Mouse (Mus musculus) heart, postnatal 14 days (tissue): ENCODE results near the gene Gm9837. TPM values are rescaled to one million over a fixed set of nuclear protein-coding genes. Genes with fewer than 3 reads are reported as not detected.

ENCODE experiments used
- DNase-seq, 2 experiments: peaks; one replicate each; pipeline ENCODE4 v3.0.0; 2021 to 2022
- intact Hi-C: fragments of 180-260 bp; cut with DNase I; formaldehyde crosslinking; loops from one replicate; pipeline ENCODE4 v1.15.1; 2025
- long read RNA-seq, 2 experiments: library from polyadenylated mRNA; stranded (forward); transcript quantifications; one replicate each; pipeline ENCODE4 v2.0.0; 2021
- total RNA-seq, 2 experiments: library from RNA; stranded (reverse); gene quantifications; 2 replicates each; pipeline ENCODE4 v1.2.3; 2021

Gene Gm9837
- not detected for total RNA-seq
- long read RNA-seq, experiment 1, result 0 reads
- long read RNA-seq, experiment 2, result 0 reads

DNA sequence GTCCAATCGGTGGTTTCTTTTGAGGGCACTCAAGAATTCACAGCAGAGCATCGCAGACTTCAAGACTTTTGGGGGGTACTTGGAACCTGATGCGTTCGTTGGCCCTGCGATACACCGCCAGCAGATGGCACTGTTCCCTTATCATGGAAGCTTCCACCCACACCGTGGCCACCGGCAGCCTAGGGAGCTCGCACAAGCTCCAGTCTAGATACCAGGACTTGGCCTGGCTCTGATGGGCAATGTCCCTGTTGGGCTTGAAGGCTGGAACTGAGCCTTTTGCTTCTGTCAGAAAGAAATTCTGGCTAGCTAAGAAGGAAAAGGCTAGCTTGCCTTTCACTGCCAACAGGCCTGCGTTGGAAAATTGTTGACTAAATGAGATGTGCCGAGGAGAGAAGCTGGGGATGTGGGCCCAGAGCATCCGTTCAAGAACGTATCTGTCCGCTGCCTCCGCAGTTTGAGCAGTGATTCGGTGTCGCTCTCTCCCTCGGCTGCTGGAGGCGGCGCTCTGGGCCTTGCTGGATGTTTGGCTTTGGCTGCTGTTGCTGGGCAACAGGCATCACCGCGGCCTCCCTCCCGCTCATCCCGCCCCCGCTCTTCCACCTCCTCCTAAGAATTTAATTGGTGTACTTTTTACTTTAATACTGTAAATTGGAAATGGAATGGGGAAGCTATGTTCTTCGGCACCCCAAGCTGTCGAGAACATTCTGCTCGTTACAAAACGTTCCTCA, at the start of gene Gm9837:
Gene Gm9837, minus strand, starts transcription at position 512 of the 728 bp plus-strand sequence.
- intact Hi-C loops, result loop anchor here (2.0 to 5.0 kb wide), 4 partner anchors 39 to 267 kb away; no protein-coding TSS in a partner anchor
- peak; percentile 91 to 95 for DNase-seq

DNA sequence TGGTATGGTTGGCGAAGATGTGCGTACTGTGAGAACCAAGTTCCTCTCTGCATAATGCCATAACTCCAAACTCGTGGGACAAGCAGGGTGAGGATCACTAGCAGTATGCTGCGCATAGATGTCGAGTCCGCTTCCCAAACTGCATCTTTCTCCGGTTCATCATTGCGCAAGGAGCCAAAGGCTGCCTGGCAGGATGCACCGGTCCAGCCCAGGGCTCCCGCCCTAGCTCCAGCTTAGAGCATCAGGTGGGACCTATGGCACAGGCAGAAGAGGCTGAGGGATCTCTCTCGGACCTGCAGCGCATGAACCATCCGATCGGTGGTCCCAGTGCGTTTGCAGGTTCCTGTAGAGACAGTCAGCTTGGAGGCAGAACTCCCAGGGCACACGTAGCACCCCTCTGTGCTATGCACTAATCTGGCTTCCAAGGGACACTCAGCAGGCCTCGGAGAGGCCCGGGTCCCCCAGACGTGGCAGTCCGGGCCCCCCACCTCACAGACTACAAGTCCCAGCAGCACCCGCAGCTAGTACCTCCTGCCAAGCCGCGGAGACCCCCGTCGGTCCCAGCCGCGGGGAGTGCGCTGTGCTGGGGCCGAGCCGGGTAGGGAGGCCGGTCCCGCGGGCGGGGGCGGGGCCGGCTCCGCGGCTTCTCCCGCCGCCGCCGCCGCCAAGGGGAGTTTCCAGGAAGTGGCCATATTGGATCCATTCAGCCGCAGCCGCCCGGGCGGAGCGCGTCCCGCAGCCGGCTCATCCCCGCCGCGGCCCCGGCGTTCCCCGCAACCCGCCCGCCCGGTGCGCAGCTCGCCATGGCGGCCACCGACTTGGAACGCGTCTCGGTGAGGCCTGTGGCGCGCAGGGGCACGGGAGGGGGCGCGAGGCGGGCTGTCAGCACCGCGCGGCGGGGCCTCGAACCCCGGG, 49.2 kb upstream of the Gm9837 start, which contains the start of gene Sept8:
Gene Sept8, plus strand, starts transcription at position 51 of the 915 bp plus-strand sequence.
- intact Hi-C loops, result no loop called here
- DNase-seq, result peak; percentile 77 to 83

DNA sequence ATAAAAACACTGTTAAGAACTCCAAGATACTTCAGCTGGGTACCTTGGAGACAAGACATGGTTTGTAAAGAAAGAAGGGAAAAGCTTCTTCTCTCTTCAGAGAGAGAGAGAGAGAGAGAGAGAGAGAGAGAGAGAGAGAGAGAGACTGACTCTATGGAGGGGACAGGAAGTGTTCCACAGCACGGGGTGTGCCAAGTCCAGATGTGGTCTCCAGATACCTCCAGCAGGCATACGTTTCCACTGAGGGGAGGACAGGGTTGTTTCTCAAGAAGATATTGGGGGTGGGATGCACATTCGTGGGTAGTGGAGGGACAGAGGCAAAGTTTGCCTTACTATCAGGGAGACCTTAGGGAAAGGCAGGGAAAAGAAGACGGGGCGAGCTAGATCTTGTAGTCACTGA, 48.5 kb upstream of the Gm9837 start:
- no peak for DNase-seq
- intact Hi-C loops, result no loop called here

DNA sequence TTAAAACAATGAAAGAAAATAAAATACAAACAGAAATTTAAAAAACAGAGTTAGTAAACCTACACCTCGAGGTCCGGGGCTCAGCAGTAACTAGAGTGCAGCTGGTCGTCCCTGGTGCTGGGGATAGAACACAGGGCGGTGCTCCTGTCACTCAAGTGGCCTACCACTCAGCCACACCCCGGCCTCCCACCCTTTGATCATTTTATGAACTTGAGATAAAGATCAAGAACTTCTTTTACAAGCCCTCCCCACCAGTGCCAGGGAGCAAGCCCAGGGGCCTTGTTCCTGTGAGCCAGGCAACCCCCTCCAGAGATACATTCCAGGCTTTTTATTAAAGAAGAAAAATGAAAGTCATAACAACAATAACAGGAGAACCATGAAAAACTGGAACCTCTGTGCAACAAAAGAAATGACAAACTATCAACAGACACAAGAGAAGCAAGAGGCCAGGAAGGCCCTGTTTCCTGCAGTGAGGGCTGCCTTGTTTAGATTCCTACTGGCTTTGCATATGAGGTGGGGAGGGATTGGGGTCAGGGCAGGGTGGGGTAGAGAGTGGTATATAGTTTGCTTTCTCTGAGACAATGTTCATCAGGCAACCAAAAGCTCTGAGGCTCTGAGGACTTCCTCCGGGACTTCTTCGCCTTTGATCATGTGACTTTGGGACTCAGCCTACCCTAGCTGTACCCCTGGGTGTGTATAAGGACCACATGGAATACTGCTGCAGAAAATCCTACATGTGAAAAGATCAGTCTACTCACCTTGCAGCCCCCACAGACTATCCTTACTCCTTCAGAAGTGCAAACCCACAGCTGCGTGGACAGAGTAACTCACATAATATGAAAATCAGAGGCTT, 46.7 kb upstream of the Gm9837 start:
- intact Hi-C loops, result no loop called here
- DNase-seq, result no peak

DNA sequence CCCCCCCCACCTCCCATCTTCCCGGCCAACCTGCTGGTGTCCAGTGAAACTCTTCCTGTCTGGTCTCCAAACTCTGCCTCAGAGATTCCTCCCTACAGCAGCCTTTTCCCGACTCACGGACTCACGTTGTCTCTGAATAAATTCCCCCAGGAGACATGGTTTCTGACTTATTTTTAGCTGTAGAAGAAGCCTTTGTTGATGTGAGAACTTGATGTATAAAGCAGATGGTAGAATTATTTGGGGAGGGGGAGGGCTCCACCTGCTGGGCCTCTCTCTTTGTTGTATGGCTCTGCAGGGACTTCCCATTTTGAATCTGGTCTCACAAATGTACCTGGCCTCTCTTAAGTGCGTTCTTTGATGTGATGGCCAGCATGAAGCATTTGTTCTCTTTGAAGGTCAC, 40.1 kb upstream of the Gm9837 start:
- intact Hi-C loops, result no loop called here
- no peak for DNase-seq

DNA sequence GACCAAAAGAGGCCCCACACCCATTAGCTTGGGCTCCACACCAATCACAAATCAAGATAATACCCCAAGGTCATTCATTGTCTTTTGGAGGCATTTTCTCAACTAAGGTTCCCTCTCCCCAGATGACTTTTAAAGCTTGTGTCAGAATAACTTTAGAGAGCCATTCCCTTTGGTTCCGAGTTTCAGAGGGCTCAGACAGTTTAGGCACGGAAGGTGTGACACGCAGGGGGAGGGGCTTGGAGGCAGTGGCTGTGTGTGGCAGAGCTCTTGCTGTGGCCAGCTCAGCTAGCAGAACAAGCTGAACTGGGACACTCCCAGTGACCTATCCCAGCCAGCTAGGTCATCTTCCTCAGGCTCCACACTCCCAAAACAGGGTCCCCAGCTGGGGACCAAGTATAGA, 38.3 kb upstream of the Gm9837 start:
- peak in 1 of 2 experiments; percentile 30 for DNase-seq
- intact Hi-C loops, result loop anchor here (2.0 kb wide), 1 partner anchor 38 kb away; the partner anchor contains the start of gene Gm9837

DNA sequence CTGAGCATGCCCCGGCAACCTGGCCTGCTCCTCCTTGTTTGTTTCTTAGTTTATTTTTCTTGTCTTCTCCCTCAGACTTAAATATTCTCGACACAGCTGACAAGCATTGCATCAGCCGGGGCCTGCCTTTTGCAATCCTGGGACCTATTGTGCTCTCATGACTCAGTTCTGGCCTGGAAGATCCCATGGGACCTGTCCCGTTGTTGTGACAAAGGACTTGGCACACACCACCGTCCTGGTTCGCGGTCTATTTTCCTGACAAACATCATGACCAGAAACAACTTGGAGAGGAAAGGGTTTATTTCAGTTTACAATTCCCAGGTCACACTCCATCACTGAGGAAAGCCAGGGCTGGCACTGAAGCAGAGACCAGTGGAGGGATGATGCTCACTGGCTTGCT, 37.9 kb upstream of the Gm9837 start:
- DNase-seq, result peak; percentile 75 to 76
- intact Hi-C loops, result loop anchor here (2.0 kb wide), 1 partner anchor 37 kb away; the partner anchor contains the start of gene Gm9837

DNA sequence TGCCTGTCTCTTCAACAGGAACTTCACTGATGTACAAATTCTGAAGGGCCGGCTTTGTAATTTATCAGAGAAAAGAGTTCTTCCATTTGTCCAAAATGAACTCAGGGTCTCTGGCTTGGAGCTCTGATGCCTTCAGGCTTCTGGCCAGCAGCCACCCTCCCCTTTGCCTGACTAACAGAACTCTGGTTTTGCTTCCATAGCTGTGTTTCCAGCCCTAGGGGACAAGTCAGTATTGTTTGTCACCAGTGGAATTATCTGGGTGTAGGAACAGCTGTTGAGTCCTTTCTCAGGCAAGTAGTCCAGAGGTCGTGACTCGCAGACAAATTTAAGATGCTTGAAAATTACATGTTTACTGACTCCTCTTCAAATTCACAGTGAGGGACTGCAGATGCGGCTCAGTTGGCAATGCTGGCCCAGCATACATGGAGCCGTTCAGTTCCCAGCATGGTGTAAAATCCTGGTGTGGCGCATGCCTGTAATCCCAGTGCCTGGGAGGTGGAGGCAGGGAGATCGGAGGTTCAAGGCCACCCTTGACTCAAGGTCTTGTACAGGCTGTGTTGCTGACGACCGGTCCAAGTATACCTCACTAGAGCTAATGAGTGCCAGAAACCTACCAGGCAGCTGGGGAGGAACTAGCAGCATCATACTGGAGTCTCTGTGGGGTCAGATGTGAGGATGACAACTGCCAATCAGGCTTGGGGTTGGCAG, 37.0 kb upstream of the Gm9837 start:
- intact Hi-C loops, result no loop called here
- peak; percentile 51 to 59 for DNase-seq

DNA sequence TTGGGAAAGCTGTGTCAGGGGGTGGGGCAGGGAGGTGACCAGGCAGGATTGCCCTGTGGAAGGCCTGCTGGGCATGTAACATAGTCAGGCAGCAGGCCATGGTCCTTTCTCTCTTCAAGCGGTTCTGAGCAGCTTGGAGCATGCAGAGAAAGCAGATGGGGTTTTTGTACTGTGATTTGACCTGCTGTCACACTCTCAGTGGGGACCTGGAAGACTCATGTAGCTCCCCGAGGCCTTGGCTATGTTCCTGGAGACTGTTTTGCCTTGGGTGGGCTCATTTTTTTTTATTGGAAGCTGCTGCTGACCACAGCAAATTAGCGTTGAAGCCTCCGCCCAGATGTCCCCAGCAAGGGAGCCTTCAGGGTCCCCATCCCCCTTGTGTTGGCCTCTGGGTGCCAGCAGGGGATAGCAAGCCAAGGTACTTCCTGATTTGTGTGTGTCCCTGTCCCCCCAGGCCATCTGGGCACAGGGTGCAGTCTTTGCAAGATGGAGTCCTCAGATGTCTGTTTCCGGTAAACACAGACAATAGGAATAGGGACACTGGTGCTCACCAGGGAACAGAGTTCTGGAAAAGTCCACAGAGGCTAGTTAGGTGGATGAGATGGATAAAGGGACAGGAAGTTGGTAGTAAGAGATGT, 34.9 kb upstream of the Gm9837 start:
- DNase-seq, result no peak
- intact Hi-C loops, result no loop called here

DNA sequence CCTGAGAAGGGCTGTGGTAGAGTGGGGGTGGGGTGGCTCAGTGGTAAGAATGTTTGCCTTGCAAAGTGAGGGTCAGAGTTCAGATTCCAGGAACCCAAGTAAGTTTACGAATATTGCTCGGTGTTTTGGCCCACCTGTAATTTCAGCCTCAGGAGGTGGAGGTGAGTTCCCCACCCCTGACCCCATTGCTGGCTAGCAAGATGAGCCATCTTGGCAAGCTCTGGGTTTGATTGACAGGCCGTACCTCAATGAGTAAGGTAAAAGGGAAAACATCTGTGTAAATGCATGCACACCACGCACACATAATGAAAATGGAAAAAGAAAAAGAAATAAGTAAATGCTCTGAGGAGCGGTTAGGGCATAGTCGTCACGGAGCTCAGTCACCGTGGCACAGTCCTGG, 34.1 kb upstream of the Gm9837 start:
- intact Hi-C loops, result no loop called here
- DNase-seq, result no peak

DNA sequence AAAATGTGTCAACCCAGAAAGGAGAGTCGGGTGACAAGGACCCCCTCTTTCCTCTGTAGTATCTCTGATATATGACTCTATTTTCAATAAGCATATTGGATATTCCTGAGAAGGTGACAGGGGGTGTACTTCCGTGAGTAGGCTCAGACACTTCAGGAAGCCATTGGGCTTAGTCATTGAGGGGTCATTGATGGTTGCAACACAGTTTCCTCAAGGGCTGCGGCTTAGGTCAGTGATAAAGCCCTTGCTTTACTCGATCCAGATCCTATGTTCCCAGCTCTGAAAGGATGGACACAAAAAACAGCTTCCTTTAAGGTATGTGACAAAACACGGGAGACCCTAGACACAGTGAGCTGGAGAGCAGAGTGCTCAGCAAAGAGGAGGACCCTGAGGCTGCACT, 33.5 kb upstream of the Gm9837 start:
- no peak for DNase-seq
- intact Hi-C loops, result no loop called here

DNA sequence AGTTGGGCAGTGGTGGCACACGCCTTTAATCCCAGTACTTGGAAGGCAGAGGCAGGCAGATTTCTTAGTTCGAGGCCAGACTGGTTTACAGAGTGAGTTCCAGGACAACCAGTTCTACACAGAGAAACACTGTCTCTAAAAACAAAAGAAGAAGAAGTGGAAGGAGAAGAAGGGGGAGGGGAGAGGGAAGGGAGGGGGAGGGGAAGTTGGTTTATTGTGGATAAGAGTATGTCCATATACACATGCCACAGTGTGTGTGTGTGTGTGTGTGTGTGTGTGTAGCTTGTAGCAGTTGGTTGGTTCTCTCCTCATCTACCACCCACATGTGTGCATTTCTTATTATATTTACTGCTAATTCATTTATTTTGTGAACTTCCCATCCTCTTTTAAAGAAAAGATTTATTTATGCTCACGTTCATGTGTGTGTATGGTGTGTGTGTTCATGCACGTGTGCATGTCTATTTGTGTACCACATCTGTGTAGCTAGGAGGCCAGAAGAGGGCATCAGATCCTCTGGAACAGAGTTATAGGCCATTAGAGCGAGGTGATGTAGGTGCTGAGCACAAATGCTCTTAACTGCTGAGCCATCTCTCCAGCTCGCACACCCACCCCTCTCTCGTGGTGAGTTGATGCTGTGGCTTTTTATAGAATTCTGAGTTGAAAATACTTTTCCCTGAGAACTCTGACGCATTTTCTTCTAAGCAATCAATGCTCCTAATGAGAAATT, 31.9 kb upstream of the Gm9837 start:
- no peak for DNase-seq
- intact Hi-C loops, result no loop called here

DNA sequence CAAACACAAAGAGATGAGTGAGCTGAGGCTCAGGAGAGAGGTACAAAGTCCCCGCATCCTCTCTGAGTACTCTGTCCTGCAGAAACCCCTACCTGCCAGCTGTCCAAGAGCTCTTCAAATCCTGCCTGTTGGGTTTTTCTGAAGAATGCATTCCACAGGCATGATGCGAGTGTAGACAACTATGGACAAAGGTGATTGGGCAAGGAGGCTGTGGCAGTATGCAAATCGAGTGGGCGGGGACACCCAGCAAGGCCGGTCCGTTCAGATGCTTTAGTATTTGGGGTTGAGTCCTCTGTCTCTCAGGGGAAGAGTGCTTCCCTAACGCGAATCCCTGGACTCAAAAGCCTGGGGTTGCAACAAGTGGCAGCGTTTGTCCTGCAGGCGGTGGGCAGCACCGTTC, 30.3 kb upstream of the Gm9837 start:
- intact Hi-C loops, result no loop called here
- DNase-seq, result no peak

DNA sequence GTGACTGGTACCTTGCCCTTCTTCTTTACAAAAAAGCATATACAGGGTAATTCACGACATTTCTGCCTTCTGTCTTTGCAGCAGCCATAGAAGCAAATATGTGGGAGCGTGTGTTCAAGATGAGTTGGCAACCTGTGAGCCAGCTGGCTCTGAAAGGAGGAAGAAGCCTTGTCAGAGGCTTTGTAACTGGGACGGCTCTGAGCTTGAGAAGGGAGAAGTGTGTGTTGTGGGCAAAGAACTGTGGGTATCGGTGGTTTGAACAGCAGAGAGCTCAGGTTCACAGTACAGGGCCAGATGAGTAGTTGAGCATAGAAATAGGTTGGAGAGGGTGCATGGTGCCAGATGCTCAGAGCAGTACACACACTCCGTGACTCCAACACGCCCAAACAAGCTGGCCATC, 26.7 kb upstream of the Gm9837 start:
- no peak for DNase-seq
- intact Hi-C loops, result no loop called here

DNA sequence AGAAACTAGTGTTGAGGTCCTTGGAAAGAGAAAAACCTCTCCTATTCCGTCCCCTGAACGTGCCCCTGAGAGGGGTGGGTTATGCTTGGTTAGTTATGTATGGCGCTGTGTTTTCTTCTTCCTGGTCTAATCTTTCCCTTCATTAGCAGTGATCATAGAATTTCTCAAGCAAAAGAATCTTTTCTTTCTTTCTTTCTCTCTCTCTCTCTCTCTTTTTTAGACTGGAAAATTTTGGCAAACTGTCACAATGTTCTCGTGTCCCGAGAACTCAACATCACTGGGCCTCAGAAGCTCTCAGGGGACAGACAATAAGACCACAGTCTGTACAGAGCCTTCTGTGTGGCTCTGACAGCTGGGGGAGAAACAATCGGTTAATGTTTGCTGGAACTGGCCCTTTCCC, 25.1 kb upstream of the Gm9837 start:
- no peak for DNase-seq
- intact Hi-C loops, result no loop called here

DNA sequence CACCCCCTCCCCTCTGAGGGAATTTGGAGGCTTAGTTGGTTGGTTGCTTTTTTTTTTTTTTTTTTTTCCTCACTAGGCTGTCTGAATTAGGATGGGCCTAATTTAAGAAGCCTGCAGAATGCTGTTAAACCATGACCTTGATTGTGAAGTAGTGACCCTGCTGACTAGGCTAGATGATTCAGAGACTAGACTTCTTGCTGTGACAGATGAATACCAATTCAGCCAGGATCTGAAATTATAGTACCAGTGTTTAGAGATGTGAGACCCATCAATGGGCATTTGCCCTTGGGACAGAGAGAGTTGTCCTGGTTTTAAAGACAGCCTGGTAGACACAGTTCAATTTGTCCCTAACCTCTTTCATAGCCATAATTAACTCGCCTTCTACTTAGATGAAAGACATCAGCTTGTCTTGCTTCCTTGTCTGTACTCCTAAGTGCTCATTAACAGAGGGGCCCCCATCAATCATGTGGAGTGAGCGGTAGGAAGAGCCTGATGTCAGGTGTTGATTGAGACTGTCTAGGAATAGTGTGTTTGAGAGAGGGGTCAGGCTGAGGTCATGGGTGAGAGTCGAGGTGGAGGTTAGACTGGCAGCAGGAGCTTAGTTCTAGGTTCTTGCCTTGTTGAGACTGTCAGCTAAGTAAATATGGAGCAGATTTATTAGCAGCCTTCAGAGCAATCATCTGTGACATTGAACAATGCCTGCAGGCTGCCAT, 23.1 kb upstream of the Gm9837 start:
- intact Hi-C loops, result no loop called here
- DNase-seq, result no peak

DNA sequence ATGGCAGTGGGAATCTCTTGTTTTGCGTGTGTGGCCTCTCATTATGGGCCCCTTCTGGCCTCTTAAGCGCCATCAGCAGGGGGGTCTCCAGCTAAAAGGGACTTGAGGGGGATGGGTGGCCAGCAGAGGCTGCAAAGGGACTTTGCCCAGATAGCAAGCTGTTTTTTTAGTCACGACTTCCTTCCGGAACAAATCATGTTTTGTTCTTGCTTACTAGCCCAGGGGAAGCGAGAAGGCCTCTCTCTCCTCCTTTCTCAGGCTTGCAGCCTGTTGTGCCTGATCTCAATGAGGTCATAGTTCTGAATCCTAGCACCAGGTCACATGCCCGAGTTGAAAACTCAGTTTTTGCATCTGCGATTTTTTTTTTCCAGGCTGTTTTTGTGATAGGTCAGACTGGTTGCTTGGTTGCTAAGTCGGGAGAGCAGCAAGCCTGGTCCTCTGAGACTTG, 21.7 kb upstream of the Gm9837 start:
- intact Hi-C loops, result no loop called here

DNA sequence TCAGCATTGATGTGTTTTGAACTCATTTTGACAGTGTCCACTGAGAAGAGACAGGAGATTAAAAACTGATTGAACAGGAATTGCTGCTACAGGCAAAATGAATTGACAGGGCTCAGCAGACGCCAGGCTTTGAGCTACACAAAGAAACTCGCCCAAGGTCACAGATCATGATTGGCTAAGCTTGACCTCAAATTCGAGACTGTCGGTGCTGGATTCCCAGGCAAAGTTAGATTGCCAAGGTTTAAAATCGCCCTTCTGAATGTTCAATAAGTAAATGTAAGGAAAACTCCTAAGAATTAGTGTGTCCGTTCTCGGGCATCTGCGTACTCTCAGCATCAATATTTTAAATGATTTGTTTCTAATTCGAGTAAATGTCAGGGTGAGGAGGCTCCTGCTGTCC, 19.1 kb upstream of the Gm9837 start:
- intact Hi-C loops, result no loop called here
- DNase-seq, result no peak

More for the DNA sequence above, 21.7 kb upstream of the Gm9837 start:
- DNase-seq, result peak in 1 of 2 experiments; percentile 39
